Mouse (Mus musculus) brown adipose tissue, adult 24 weeks (tissue): ENCODE results near the gene Naa40. TPM values are rescaled to one million over a fixed set of nuclear protein-coding genes. Genes with fewer than 3 reads are reported as not detected.
A peak's percentile ranks its signal among the peaks of the same experiment; 100 is the strongest.

Experiments used
- H3K27ac ChIP-seq: fragments of 200-500 bp; replicated peaks from 2 replicates; pipeline ENCODE4 v1.5.1; 2012; ENCODE audit warnings: low read depth, mild to moderate bottlenecking, low read length
- H3K4me1 ChIP-seq: fragments of 200-500 bp; 2 replicates; pipeline ENCODE4 v1.6.1; 2012; ENCODE audit warnings: low read length, mixed read lengths; ENCODE audit not compliant: control insufficient read depth, insufficient read depth, insufficient read length
- H3K4me3 ChIP-seq: fragments of 200-500 bp; 2 replicates; pipeline ENCODE4 v1.5.1; 2012; ENCODE audit warnings: low read depth, mild to moderate bottlenecking, low read length, moderate library complexity; ENCODE audit not compliant: insufficient read depth
- polyA plus RNA-seq: library from polyadenylated mRNA; stranded (reverse); fragments of >200 nt; gene quantifications from 2 replicates; pipeline ENCODE4 v1.2.4, GENCODE M21; 2012; ENCODE audit not compliant: missing spikeins, insufficient read depth, insufficient read length

Gene Naa40
- polyA plus RNA-seq, 1 experiment, result 9.6 TPM

DNA sequence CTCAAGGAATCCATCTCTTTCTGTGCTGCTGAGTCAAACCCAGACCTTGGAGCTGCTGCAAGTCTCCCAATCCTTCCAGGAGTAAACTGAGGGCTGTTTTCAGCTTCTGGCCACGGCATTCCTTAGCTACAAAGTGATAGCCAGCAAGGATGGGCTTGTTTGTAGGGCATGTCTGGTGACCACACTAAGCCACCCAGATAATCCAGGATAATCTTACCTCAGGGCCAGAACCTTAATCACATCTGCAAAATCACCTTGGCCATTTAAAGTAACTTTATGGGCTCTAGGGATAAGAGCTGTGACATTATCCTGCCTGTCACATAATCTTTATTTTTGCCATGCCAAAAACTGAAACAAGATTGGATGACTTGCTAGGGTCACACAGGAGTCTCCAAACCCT, 28.8 kb downstream of the Naa40 start:
- H3K4me1 ChIP-seq, result peaks cover 7% of the 10 kb centered on the region
- H3K27ac ChIP-seq, result no peak overlapping the region
- H3K4me3 ChIP-seq, result no peak overlapping the region

DNA sequence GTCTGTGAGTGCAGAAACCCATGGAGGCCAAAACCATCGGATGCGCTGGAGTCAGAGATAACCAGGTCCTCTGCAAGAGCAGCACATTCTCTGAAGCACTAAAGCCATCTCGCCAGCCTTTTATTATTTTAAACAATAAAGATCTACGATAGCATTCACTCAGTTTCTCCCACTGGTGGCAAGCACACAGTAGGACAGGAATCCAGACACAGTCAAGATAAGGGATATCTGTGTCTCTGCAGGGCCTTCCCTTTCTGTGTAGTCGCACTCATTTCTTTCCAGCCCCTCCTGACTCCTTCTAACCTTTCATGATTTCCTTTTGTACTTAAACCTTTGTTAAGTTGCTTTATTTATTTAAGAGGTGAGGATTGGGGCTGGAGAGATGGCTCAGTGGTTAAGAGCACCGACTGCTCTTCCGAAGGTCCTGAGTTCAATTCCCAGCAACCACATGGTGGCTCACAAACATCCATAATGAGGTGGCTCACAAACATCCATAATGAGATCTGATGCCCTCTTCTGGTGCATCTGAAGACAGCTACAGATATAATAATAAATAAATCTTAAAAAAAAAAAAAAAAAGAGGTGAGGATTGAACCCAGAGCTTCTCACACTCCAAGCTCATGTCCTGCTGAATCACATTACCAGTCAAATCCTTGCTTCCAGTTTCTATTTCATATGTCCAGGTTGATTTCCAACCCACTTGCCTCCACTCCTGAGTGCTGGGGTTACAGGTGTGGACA, 30.9 kb downstream of the Naa40 start:
- Histone ChIP-seq H3K4me3 (no peak overlapping the region), H3K4me1 (peaks cover 2% of the 10 kb centered on the region; the same call in 1 of the 2 replicates), H3K27ac (no peak overlapping the region)

DNA sequence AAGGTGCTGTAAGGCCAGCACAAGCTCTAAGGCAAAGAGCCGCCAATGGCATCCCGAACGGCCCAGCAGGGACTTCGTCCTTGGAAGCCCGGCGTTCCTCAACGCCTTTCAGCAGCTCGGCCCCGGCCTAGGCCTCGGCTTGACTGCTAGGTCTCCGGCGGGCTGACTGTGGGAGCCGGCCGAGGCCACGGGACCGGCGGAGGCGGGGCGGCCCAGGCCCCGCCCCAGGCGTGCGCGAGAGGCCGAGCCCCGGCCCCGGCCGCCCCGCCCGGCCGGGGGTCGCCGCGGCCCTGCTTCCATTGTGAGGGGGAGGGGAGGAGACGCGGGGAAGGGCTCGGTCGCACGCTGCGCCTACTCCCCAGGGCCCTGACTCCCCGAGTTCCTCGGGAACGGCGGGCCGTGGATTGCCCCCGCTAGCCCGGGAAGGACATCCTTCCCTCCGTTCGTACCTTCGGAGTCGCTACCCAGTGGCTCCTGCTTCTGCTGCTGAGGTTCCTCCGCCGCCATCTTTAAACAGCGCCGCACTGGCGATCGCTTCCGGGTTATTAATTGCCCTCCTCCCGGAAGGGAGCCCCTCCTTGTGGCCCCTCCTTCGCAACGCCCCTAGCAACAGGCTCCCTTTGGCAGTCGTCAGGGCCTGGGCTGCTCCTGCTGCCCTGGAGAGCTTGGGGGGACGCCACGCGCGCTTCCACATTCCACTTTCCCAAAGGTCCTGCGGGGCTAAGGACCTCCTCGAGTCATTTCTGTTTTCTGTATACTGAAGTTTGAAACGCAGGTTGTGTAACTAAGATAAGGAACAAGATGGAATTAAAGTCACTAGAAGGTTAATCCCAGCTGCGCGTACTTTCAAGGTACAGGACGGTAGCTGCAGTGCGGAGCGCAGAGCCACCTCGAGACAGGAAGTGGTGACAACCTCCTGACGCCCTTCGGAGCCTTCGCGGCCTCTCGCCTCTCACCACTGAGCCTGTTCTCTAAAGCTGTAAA, 34.9 kb downstream of the Naa40 start, which contains the start of gene Otub1:
Otub1 (minus strand) TSS at position 564 of the 984 bp plus-strand sequence.
- peak within 1 kb of the TSS; percentile 85 for H3K27ac ChIP-seq
- H3K4me1 ChIP-seq, result peaks cover 4% of the 10 kb centered on the region; the same call in 1 of the 2 replicates
- peak within 1 kb of the TSS; percentile 86 for H3K4me3 ChIP-seq

DNA sequence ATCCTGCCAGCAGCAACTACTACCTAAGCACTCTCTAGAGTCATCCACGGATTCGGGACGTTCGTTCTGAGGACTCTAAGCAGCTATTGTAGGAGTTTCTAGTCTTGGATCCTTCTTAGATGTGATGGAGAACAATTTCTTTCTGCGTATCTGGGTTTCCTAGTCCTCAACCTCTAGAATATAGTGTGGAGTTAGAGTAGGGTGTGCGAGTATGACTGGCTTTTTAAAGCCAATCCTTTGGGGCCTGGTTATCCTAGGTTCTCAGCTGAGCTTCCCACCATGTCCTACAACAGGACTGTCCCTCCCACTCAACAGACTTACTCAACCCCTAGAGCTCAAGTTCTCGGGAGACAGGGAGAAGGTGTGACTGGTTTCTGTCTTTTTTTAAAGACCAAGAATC, 35.7 kb downstream of the Naa40 start:
- H3K4me3 ChIP-seq, result peak overlapping the region; percentile 86
- peak overlapping the region; percentile 71 for H3K27ac ChIP-seq
- H3K4me1 ChIP-seq, result peaks cover 4% of the 10 kb centered on the region; the same call in 1 of the 2 replicates

DNA sequence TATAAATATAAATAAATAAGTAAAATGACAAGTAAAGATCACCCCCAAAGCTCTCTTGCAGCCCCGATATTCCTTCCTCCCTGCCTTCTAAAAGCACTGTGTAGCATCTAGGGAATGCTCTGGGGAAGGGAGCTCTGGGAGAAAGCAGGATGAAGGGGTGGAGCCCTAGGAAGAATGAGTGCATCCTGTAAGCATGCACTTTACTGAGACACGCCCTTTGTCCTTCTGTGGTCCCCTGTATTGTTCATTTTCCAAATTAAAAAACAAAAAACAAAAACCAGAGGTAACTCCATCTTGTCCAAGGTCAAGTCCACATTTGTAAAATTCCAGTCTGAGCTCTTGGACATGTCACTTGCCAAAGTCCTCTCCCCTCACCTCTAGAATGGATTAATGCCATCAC, 36.1 kb downstream of the Naa40 start:
- Histone ChIP-seq H3K4me1 (peaks cover 4% of the 10 kb centered on the region; the same call in 1 of the 2 replicates), H3K4me3 (peak overlapping the region; percentile 86), H3K27ac (peak overlapping the region; percentile 71; the same call in 1 of the 2 replicates)

DNA sequence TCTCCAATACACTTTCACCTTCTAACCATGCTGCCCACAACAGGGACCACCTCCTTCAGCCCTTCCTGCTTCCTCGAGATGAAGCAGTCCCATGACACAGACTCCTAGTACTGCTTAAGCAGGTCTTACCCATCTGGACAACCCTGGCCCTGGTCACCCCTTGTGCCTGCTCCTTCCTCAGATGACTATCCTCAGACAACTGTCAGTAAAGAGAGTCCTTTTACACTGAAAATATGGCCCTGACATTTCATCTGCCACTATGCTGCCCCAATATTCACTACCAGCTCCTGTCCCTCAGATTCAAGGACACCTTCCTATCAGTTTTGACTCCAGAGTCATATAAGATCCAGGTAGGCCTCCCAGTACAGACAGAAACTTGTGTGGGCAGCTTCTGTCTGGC, 40.6 kb downstream of the Naa40 start:
- H3K27ac ChIP-seq, result no peak overlapping the region
- peaks cover 4% of the 10 kb centered on the region for H3K4me1 ChIP-seq
- H3K4me3 ChIP-seq, result no peak overlapping the region

DNA sequence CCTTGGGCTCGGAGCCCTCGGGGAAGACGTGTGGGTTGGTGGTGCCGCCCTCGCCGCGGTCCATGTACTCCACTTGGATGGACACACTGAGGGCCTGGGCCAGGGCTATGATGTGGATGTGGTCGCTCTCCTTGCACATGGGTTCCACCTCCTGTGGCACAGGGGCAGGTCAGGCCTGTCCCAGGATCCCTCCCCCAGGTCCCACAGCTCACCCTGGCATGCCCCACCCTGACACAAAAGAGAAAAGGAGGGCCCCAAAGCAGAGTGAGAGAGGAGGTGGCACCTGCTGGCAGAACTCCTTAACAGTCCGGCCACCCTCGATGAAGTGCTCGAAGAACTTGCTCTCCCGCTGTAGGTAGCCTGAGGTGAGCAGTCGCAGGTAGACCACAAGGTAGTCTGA, 41.9 kb downstream of the Naa40 start:
- Histone ChIP-seq H3K27ac (no peak overlapping the region), H3K4me1 (no peaks in the 10 kb centered on the region; the same call in 1 of the 2 replicates), H3K4me3 (no peak overlapping the region)

DNA sequence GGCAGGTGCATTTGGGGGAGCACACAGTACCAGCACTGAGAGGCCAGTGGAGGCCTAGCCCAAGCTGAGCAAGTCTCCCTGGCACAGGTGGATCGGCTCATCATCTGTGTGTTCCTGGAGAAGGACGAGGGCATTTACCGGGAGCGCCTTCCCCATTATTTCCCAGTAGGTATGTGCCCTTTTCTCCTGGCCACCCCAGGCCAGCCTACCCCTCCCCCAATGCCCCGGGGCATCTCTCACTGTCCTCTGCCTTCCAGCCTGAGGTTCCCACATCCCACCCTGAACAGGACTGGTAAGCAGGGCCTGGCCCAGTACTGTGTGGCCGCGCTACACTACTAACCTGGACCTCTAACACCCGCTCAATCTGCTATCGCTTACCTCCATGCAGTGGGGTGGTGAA, 43.5 kb downstream of the Naa40 start:
- no peak overlapping the region for H3K4me3 ChIP-seq
- no peak overlapping the region for H3K27ac ChIP-seq
- no peaks in the 10 kb centered on the region; the same call in 1 of the 2 replicates for H3K4me1 ChIP-seq

DNA sequence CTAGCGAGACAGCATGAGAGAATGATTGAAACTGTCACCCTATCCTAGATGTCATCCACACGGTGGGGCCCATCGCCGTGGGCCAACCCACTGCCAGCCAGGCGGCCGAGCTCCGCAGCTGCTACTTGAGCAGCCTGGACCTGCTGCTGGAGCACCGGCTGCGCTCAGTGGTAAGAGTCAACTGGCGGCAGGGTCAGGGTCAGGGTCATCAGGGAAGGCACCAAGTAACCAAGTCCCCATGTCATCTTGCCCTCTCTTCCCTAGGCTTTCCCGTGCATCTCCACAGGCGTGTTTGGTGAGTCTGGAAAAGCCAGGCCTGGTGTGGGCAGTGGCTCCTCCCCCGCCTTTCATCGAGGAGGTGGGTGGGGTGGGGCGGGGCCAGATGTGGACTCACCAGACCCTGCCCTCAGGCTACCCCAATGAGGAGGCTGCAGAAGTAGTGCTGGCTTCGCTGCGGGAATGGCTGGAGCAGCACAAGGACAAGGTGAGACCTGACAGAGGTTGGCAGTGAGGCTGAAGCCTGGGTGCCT, 44.2 kb downstream of the Naa40 start:
- Histone ChIP-seq H3K4me3 (no peak overlapping the region), H3K4me1 (no peaks in the 10 kb centered on the region; the same call in 1 of the 2 replicates), H3K27ac (no peak overlapping the region)

DNA sequence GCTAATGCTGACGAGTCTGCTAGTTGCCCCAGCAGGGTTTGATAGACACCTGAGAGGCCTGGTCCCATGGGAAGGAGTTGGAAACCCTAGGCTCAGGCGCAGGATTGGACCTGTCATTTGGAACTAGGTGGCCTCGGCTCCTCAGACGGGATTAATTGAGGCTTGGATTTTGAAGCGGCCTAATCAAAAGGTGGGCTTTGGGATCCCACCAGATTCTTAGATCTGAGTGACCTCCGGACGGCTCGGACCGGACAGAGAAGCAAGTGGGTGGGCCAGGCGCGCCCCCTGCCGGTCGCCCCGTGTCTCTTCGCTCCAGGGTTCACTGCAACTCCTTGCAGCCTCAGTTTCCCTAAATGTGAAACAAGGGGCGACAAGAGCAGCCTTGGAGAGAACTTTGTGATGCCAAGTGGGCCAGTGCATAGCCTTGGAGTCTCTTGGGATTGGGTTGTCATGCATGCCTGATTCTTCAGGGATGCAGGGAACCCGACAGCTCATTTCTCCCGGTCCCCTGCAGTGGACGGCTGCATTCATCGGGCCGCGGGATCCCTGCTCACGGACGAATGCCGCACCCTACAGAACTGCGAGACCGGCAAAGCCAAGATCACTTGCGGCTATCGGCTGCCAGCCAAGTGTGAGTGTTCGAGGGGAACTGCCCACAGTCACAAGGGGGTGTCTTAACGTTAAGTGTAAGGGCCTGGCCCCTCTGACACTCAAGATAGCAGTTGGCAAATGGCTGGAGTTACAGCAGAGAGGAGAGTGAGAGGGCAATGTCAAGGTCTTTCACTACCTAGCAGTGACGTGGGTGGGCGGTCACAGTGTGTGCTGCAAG, 44.9 kb downstream of the Naa40 start:
- Histone ChIP-seq H3K4me3 (no peak overlapping the region), H3K27ac (no peak overlapping the region), H3K4me1 (no peaks in the 10 kb centered on the region; the same call in 1 of the 2 replicates)

DNA sequence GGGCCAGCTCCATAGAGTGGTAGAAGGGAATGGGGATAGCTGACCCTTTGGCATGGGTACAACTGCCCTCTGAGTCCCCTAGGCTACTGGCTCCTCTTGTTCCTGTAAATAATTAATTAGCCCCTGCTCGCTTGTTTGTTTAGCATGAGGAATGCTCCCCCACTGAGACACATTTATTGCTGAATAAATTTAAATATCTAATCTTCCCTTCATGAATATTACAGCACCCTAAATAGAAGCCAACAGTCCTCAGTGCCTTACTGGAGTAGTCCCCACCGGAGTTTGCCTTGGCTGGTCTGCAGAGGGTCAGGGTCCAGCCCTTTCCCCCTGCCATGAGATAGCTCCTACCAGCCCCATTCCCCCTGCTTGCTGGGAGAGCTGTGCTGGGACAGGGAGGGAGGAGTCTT, 48.4 kb downstream of the Naa40 start:
- Histone ChIP-seq H3K4me3 (no peak overlapping the region), H3K27ac (no peak overlapping the region), H3K4me1 (no peaks in the 10 kb centered on the region; the same call in 1 of the 2 replicates)

DNA sequence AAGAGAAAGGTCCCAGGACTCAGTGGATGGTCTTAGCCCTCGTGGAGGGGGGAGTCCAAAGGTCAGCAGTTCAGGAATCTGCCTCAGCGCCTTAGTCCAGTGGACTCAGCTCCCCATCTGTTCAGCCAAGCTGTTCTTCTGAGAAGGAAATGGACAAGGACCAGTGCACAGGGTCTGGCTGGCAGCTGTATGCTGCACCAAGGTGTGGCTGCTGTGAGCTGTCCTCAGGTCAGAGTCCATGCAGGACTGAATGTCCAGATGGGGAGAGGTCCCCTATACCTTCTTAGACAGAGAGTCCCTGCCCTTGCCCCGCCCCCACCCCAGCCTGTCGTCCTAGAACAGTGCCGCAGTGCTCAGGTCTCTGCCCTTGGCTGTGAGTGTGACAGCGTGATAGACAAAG, 49.3 kb downstream of the Naa40 start:
- H3K4me3 ChIP-seq, result no peak overlapping the region
- no peaks in the 10 kb centered on the region; the same call in 1 of the 2 replicates for H3K4me1 ChIP-seq
- H3K27ac ChIP-seq, result no peak overlapping the region

DNA sequence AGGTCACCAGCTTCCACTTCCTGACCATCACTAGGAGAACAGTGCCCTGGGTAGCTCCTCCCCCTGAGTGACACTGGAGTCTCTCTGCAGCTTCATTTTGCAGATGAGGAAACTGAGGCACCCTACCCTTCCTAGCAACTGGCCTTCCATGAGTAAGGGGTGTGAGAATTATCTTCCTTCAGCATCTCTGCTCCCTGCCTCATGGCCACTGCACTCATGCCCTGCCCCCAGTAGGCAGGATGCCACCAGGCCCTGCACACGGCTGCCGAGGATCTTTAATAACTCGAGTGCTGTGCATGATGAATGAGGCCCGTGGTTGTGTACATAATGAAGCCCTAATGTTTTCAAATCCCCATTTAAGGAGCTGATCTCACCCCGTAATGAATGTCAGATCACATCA, 50.0 kb downstream of the Naa40 start:
- Histone ChIP-seq H3K4me1 (no peaks in the 10 kb centered on the region), H3K4me3 (no peak overlapping the region), H3K27ac (no peak overlapping the region)

DNA sequence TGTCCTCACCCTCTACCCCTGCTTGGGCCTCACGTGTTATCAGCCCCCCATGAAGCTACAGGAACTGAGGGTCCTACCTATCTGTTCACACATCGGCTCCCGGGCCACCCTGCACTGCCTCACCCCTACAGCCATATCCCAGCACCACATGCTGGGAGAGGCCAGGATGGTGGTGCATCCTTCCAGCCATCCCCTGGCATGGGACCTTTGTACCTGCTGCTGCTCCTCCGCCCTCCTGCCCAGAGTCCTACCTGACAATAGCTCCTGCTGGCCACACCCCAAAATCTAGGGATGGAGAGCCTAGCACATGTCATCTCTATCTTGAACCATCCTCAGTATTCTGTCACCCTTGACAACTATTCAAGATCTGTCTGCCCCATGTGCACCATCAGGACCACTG, 52.0 kb downstream of the Naa40 start:
- Histone ChIP-seq H3K4me1 (no peaks in the 10 kb centered on the region), H3K27ac (no peak overlapping the region), H3K4me3 (no peak overlapping the region)
